Mouse (Mus musculus) right cerebral cortex, adult 2 months (tissue): Measurements from ENCODE around the gene Rftn1.
A peak's percentile ranks its signal among the peaks of the same experiment; 100 is the strongest.

Experiments used
- DNase-seq, 2 experiments: peaks; one replicate each; pipeline ENCODE4 v3.0.0; 2021 to 2022; ENCODE audit warnings: low spot score in 2 of 2

Gene Rftn1

DNA sequence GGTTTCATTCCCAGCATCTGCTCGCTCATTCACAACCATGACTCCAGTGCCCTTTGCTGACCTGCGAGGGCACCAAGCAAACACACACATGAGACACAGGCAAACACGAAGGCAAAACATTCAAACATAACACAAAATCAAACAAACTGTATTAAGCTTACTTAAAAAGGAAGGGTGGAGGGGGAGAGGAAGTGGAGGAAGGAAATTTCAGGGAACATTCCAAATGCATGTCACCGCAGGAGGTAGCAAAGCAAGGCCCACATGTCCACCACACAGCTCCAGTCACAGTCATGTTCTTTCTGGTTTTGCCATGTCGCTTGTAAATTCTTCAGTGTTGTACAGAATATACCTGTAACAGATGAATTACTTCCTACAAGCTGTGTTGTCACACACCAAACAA, 207.0 kb downstream of the Rftn1 start:
- no peak for DNase-seq

GRCm38 (mm10) chr17:49982611-49983390, 207.7 kb downstream of the Rftn1 start:
- DNase-seq: no peak

- DNase-seq: no peak
Observed at GRCm38 (mm10) chr17:49981591-49981990, 208.9 kb downstream of the Rftn1 start.

DNA sequence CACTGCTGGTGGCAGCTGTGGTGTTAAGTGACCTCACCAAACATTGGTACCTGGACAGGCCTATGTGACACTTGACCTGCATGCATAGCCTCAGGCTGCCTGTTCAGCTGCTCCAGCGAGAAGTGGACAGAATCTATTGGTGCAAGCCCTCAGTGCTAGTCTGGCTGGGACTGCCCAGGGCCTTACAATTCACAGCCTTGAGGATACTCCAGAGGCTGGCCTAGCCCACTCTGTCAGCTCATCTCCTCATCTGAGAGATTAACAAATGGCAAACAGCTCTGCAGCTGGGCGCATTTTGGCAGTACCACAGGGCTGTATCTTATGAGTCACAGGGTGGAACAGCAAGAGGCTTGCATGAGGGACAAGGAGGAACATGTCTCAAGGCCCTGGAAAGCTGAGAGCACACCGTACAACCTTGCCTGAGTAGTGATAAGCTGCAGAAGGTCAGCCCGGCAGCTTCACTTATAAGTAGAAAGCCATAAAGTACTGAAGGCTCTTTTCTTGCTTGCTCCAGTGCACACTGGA, 210.7 kb downstream of the Rftn1 start:
- DNase-seq: no peak

GRCm38 (mm10) chr17:49977424-49977790, 213.1 kb downstream of the Rftn1 start:
- DNase-seq: no peak

GRCm38 (mm10) chr17:49976678-49977423, 213.6 kb downstream of the Rftn1 start:
- DNase-seq: no peak

GRCm38 (mm10) chr17:49975481-49975880, 215.0 kb downstream of the Rftn1 start:
- DNase-seq: no peak

DNA sequence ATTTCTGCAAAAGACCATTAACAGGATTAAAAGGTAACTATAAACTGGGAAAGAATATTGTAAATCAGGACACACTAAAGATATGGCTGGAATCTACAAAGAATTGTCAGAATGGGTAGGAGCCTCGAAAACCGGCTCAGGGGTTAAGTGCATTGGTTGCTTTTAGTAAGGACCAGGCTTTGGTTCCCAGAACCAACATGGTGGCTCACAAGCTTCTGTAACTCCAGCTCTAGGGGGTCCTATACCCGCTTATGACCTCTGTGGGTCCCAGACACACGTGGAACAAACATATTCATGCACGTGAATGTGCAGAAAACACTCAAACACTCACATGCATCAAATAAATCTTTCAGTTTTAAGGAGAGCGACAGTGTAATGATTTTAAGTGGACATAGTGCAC, 215.5 kb downstream of the Rftn1 start:
- no peak for DNase-seq

- no peak for DNase-seq
Observed at GRCm38 (mm10) chr17:49972164-49972563, 218.3 kb downstream of the Rftn1 start.

- DNase-seq: no peak
Observed at GRCm38 (mm10) chr17:49971057-49971456, 219.4 kb downstream of the Rftn1 start.

GRCm38 (mm10) chr17:49968467-49969207, 221.8 kb downstream of the Rftn1 start:
- peak; percentile 77 for DNase-seq

DNA sequence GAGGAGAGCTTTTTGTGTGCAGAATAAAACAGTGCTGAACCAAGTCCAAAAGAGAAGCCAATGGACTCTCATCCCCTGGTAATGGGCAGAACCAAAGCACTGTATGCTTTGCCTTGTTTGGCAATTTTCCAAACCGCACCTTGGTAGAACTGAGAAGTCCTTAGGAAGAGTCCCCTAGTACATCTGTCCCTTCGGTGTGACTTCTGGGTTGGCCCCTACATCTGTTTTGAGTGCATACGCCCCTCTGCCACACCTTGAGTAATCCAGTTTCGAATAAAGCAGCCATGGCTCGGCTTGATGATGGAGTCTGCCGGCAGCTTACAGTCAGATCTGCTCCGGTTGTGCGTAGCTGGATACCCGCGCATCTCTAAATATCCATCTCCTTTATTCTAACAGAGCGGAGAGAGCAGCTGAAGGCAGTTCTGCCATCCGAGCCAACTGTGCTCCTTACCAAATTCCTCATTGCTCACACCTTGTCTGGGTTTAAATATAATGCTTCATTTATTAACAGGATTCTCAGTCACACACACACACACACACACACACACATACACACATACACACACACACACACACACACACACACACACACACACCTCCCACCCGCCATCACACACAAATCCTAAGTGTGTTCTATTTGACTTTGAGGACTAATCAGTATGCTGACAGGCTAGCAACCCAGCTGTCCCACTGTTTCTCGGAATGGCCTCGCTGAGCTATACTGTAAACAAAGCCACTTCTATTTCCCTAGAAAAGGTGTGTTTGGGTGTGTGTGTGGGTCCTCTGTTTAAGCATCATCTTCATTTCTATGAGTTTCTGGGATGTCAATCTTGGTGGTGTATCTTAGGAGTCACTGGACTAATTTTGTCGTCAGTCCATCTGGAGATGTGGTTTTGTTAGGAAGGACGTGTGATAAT, 224.4 kb downstream of the Rftn1 start:
- DNase-seq: peak in 1 of 2 experiments; percentile 11

DNA sequence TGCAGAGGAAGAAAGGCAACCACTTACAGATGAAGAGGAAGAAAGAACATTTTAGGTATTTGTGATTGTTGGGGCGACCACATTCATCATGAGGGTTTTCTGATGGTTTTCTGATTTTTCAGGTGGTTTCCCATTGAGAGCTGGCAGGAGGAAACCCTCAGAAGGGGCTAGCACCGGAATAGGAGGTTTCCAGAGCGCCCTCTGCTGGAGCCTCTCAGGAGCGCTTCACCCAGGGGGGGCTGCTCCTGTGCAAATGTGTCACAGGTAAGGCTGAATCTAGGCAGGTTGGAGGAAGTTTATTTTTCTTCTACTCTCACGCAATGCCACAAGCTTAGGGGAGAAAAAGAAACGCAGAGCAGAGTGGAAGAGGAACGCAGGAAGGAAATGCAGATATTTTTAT, 225.4 kb downstream of the Rftn1 start:
- no peak for DNase-seq

GRCm38 (mm10) chr17:49964471-49964870, 226.0 kb downstream of the Rftn1 start:
- no peak for DNase-seq

GRCm38 (mm10) chr17:49959021-49959420, 231.5 kb downstream of the Rftn1 start:
- DNase-seq: no peak

GRCm38 (mm10) chr17:49951856-49952607, 238.4 kb downstream of the Rftn1 start:
- peak in 1 of 2 experiments; percentile 22 for DNase-seq

DNA sequence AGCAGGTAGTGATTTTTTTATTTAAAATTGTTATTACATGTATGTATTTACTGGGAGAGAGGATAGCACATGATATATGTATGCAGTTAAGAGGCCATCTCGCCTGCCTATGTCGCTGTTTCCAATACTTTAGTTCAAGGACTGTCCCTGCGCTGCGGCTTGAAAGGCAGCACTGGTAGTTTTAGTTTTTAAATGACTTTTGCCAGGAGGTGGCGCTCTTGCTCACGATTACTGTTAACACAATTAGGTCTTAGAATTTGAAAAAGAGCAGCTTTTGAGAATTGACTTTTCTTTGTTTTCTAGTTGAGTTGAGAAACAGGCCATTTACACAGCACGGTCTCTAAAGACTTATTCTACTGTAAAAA, 239.0 kb downstream of the Rftn1 start:
- peak; percentile 90 for DNase-seq

- no peak for DNase-seq
Observed at GRCm38 (mm10) chr17:49942674-49943073, 247.8 kb downstream of the Rftn1 start.
